Mouse (Mus musculus): Measurements from ENCODE around the gene Prss40. TPM values are rescaled to one million over a fixed set of nuclear protein-coding genes. Genes with fewer than 3 reads are reported as not detected.
A peak's percentile ranks its signal among the peaks of the same experiment; 100 is the strongest.

Prss40 gene
- not detected in 2 replicates for polyA plus RNA-seq (2015; fragmentation: Nextera tagmentation; extraction: Ambion mirVana)

DNA sequence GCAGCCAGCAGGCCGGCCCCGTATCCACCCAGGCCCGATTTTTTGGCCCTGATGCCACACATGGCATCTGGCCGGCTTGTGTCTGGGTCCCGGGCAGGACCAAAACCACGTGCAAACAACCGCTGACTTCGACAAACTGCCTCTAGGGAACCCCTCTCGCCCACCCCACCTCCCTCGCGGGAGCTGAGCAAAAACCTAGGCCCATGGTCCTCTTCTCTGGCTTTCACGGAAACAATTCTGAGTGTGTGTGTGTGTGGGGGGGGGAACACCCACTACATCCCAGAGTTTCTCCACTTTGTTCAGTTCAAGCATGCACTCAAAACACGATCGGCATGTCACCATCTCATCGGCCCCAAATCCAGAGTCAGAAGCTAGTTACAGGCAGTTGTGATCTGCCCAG lies at the start of gene Prss40:
Gene Prss40, minus strand, starts transcription at position 101 of the 400 bp plus-strand sequence.
- no peak within 1 kb of the TSS for H3K9ac ChIP-seq (replicated peaks)
- no peaks in the 10 kb centered on the region for H3K27me3 ChIP-seq (replicated peaks)
- H3K4me1 ChIP-seq: no peaks in the 10 kb centered on the region
- H3K4me3 ChIP-seq (replicated peaks): no peak within 1 kb of the TSS
- 89% methylated on average over 15 of the region's 15 CpGs for WGBS
- H3K27ac ChIP-seq (replicated peaks): no peak within 1 kb of the TSS
- no peaks in the 10 kb centered on the region for H3K36me3 ChIP-seq
- no peaks in the 10 kb centered on the region for H3K9me3 ChIP-seq (replicated peaks)
- no peak for ATAC-seq (ENCODE audit: low FRiP score)
- no peak within 1 kb of the TSS for H3K4me2 ChIP-seq

DNA sequence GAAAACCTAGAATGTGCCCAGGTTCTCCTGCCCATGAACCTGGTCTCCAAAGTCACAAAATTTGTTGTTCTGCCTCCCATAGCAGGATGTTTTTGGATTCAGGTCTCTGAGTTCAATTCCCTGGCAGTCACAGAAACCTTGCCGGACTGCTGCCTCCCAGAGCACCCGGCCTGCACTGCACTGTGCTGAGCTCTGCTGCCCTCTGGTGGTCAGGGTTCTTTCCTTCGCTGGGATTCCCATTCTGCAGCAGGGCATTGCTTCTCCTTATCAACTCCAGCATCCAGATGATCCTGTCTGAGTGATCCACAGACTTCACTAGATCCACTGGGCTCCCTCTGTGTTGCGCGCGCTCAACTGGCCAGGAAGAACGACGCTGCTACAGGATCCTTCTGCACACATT lies 41.6 kb upstream of the Prss40 start:
- Histone ChIP-seq H3K9me3 (replicated peaks) (no peaks in the 10 kb centered on the region), H3K36me3 (no peaks in the 10 kb centered on the region), H3K4me3 (replicated peaks) (no peak overlapping the region), H3K4me2 (no peak overlapping the region), H3K27me3 (replicated peaks) (no peaks in the 10 kb centered on the region), H3K9ac (replicated peaks) (no peak overlapping the region), H3K27ac (replicated peaks) (no peak overlapping the region), H3K4me1 (no peaks in the 10 kb centered on the region)
- WGBS: 15% methylated on average over 8 of the region's 8 CpGs
- peak; percentile 74; the same call in 1 of the 2 replicates for ATAC-seq (ENCODE audit: low FRiP score)

DNA sequence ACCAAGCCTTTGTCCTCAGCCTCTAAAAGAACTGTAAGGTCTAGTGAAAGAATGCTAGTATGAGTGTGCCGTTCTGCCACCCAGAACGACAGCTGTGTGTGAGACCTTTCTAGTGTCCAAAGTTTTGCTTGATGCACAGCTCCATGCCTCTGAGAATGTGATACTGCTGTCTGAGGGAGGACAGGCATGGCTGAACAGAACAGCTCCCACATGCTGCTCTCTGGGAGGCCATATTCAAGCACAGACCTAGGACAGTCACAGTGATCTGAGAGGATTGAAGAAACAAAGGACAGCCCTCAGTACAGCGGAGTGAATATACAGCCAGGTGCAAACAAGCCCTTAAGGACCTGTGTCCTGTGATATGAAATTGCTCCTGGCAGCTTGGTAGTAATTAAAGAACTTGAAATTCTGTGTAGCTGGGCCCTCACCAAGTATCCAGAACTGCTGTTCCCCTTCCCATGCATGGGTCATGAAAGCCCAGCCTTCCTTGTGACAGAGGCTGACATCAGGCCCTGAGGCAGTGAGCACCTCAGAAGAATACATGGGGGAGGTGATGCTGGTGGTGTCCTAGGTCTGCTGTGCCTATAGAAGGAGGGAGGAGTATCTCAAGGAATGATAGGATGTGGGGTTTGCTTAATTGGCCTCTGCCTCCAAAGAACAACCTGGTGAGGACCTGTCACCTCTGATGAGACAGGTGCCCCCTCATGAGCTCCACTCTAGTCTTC lies 40.7 kb upstream of the Prss40 start:
- Histone ChIP-seq H3K27me3 (replicated peaks) (no peaks in the 10 kb centered on the region), H3K4me3 (replicated peaks) (no peak overlapping the region), H3K4me2 (no peak overlapping the region), H3K4me1 (no peaks in the 10 kb centered on the region), H3K9ac (replicated peaks) (no peak overlapping the region), H3K9me3 (replicated peaks) (no peaks in the 10 kb centered on the region), H3K27ac (replicated peaks) (no peak overlapping the region), H3K36me3 (peaks cover 5% of the 10 kb centered on the region)
- no peak for ATAC-seq (ENCODE audit: low FRiP score)
- 86% methylated on average over 3 of the region's 3 CpGs for WGBS

DNA sequence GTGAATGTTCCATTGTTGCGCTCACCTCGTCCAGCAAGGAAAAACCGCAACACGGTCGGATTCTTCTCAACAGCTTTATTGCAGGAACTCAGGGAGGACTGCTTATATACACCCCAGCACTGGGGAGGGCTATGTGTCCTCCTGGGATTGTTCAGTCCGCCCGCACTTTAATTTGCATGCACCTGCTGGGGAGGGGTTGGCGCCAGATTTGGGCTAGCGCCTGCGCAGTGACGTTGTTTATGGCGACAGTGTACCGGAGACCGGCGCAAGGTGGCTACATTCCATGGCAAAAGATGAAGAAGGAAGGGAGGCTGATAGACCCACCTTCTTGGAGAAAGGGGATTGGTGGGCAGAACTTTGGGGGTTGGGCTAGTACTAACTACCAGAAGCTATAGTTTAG lies 39.3 kb upstream of the Prss40 start:
- Histone ChIP-seq H3K27ac (replicated peaks) (no peak overlapping the region), H3K27me3 (replicated peaks) (no peaks in the 10 kb centered on the region), H3K4me3 (replicated peaks) (no peak overlapping the region), H3K36me3 (peaks cover 19% of the 10 kb centered on the region), H3K9me3 (replicated peaks) (no peaks in the 10 kb centered on the region), H3K4me2 (no peak overlapping the region), H3K4me1 (no peaks in the 10 kb centered on the region), H3K9ac (replicated peaks) (no peak overlapping the region)
- ATAC-seq (ENCODE audit: low FRiP score): no peak
- 68% methylated on average over 15 of the region's 15 CpGs for WGBS

DNA sequence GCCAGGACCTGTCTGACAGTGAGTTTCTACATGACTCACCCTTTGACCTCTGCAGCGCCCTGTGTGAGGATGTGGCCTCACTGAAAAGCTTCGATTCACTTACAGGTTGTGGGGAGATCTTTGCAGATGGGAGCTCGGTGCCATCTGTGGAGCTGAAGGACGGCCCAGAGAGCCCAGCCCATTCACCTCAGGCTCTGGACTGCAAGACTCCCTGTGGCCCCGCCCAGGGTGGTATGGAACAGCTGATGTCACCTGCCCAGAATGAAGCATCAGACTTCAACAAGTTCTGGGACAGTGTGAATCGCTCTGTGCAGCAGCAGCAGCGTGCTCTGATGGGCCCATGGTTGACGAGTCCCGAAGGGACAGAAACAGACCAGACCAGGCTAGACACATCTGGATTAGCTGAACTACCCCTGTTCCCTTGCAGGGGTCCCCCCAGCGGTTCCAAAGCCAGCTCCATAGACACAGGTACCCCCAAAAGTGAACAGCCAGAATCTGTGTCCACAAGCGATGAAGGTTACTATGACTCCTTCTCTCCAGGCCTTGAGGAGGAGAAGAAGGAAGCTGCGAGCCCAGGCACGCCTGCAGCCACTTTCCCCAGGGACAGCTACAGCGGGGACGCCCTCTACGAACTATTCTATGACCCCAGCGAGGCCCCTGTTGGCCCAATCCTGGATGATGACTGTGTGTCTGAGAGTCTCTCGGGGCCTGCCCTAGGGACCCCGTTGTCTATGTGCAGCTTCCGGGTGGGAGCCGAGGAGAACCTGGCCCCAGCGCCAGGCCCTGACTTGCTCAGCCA lies 26.8 kb upstream of the Prss40 start:
- WGBS: 84% methylated on average over 22 of the region's 22 CpGs
- H3K9me3 ChIP-seq (replicated peaks): no peaks in the 10 kb centered on the region
- peaks cover 20% of the 10 kb centered on the region for H3K4me1 ChIP-seq

DNA sequence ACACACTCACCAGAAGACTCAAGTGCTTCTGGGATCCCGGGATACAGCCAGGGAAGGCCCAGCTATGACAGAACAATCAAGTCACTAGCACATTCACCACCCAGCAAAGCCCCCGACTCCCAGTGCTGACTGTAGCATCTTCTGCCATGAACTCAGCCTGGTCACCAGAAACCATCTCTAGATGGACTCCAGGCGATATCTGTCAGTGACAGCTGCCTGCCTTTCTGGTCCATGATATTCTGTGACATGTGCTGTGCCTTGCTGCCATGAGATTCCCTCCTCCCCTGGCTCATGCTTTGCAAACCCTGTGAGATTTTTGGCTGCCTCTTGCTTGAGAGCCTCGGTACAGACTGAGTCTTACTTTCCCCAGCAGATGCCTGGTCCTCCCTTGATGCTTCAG lies 24.0 kb upstream of the Prss40 start:
- no peak overlapping the region for H3K27ac ChIP-seq (replicated peaks)
- no peak overlapping the region for H3K4me2 ChIP-seq
- peaks cover 35% of the 10 kb centered on the region for H3K4me1 ChIP-seq
- peaks cover 38% of the 10 kb centered on the region for H3K36me3 ChIP-seq
- 87% methylated on average over 4 of the region's 4 CpGs for WGBS
- no peak overlapping the region for H3K4me3 ChIP-seq (replicated peaks)
- no peak overlapping the region for H3K9ac ChIP-seq (replicated peaks)
- no peaks in the 10 kb centered on the region for H3K9me3 ChIP-seq (replicated peaks)
- no peak for ATAC-seq (ENCODE audit: low FRiP score)
- no peaks in the 10 kb centered on the region; the same call in 1 of the 2 replicates for H3K27me3 ChIP-seq (replicated peaks)

More for the DNA sequence above, 26.8 kb upstream of the Prss40 start:
- Histone ChIP-seq H3K9ac (replicated peaks) (no peak overlapping the region), H3K27ac (replicated peaks) (no peak overlapping the region), H3K4me2 (no peak overlapping the region), H3K36me3 (peaks cover 63% of the 10 kb centered on the region), H3K4me3 (replicated peaks) (no peak overlapping the region), H3K27me3 (replicated peaks) (no peaks in the 10 kb centered on the region)
- ATAC-seq (ENCODE audit: low FRiP score): no peak

DNA sequence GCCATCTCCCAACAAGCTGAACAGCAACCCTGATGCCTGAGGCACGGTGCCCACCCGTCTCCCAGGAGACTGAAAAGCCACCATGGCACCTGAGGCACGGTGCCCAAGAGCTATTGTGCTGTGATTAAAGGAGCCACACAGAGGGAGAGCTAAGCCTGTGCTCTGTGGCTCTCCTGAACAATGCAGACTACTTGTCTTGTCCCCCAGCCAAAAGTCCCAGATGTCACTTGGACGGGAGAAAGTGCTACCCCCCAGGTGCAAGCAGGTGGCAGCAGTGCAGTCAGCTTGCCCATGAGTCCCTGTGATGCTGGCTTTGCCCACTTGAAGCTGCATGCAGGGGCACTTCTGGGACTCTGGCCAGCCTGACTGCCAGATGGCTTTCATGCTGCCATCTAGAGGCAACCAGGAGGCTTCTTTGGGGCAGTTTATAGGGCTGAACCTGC lies 23.1 kb upstream of the Prss40 start:
- WGBS: 20% methylated on average over 4 of the region's 4 CpGs
- Histone ChIP-seq H3K4me2 (no peak overlapping the region), H3K27ac (replicated peaks) (no peak overlapping the region), H3K4me1 (peaks cover 42% of the 10 kb centered on the region), H3K9me3 (replicated peaks) (no peaks in the 10 kb centered on the region), H3K36me3 (peaks cover 29% of the 10 kb centered on the region), H3K27me3 (replicated peaks) (no peaks in the 10 kb centered on the region; the same call in 1 of the 2 replicates), H3K4me3 (replicated peaks) (no peak overlapping the region), H3K9ac (replicated peaks) (no peak overlapping the region)
- ATAC-seq (ENCODE audit: low FRiP score): peak; percentile 15; the same call in 1 of the 2 replicates

DNA sequence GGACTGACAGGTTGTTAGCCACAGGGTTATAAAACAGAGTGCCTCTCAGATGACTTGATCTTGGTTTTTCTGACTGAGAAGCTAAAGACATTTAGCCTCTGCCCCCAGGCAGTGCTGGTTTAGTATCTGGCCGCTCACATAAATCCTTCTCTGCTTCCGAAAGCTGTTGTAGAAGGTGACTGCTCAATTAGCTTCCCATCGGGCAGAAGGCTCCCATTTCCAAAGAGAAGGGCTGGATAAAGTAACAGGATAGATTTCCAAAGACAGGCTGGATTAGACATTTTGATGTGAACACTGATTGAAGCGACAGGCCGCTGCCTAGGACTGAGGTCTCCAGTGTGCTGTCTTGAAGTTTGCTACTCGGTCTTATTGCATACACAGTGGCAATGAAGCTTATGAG lies 21.5 kb upstream of the Prss40 start:
- Histone ChIP-seq H3K4me2 (peak overlapping the region; percentile 28; the same call in 1 of the 2 replicates), H3K9me3 (replicated peaks) (no peaks in the 10 kb centered on the region), H3K27me3 (replicated peaks) (peaks cover 3% of the 10 kb centered on the region; the same call in 1 of the 2 replicates), H3K36me3 (peaks cover 13% of the 10 kb centered on the region), H3K4me1 (peaks cover 47% of the 10 kb centered on the region), H3K4me3 (replicated peaks) (no peak overlapping the region), H3K27ac (replicated peaks) (no peak overlapping the region), H3K9ac (replicated peaks) (no peak overlapping the region)
- ATAC-seq (ENCODE audit: low FRiP score): no peak
- WGBS: 63% methylated on average over 6 of the region's 6 CpGs

DNA sequence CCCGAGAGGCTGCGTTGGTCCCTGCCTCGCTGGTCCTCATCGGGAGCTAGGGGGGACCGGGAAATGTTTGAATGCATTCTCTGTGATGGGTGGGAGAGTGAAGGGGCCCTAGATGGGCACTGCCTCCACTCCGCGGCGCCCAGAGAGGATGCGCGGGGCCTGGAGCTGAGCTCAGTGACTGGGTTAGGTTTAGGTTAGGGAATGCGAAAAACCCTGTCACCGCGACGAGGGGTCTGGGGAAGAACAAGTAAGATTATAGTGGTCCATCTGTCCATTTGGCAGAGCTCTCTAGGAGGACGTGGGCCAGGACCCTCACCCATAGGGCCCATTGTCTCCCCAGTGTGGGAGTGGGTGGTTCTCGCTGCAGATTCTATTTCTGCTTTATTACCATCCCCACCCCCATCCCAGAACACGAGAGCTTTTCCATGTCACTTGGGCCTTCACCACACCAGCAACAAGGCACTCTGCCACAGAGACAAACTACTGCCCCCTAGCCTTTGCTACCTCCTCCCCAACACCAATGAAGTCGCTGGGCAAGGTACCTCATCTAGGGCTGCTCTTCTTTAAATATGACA lies 19.1 kb upstream of the Prss40 start:
- Histone ChIP-seq H3K4me3 (replicated peaks) (peak overlapping the region; percentile 64), H3K4me1 (peaks cover 47% of the 10 kb centered on the region), H3K9ac (replicated peaks) (peak overlapping the region; percentile 80), H3K4me2 (peak overlapping the region; percentile 82), H3K27ac (replicated peaks) (peak overlapping the region; percentile 91), H3K9me3 (replicated peaks) (no peaks in the 10 kb centered on the region), H3K36me3 (no peaks in the 10 kb centered on the region), H3K27me3 (replicated peaks) (peaks cover 7% of the 10 kb centered on the region; the same call in 1 of the 2 replicates)
- peak; percentile 76 for ATAC-seq (ENCODE audit: low FRiP score)
- WGBS: under 1% methylated on average over 18 of the region's 18 CpGs

DNA sequence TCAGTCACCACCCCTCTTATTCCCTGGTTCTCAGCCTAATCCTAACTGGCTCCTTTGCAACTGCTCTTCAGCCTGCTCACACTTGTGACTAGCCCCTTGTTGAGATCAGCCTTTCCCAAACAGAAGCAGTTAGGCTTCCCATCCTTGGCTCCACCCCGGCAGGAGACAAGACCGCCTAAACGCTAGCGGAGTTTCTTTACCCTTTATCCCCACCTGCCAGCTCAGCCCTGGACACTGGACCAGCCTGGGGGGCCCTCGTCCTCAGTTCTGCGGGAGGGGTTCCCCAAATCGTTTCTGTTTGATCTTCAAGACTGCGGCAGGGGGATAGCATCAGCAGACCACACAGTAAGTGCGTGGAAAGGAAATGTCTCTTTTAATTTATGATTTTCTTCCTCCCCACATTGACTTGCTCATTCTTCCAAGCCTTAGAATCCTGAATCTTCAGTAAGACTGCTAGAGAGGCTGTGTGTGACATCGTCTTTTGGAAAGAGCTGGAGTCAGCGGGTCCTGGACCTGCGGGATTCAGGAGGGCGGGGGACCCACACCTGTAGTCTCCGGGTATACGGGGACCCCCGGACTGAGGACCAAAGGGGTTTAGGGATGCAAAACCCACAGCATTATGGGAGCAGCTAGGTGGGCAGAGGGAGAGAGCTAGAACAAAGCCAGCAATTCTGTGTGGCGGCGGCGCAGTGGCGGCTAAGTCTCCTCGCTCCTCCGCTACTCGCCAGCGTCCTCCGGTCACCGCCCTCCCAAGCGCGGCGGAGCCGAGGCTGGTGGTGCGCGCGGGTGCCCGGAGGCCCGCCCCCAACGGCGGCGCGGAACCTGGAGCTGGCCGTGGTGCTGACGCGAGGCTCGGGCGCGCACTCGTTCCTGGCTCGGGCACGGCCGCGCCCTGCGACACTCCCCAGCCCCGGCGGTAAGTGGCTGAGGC lies 18.4 kb upstream of the Prss40 start, which contains the start of gene Amer3:
Gene Amer3, plus strand, starts transcription at position 807 of the 931 bp plus-strand sequence.
- peak; percentile 94 for ATAC-seq (ENCODE audit: low FRiP score)
- H3K36me3 ChIP-seq: no peaks in the 10 kb centered on the region
- H3K4me1 ChIP-seq: peaks cover 40% of the 10 kb centered on the region
- peak within 1 kb of the TSS; percentile 64 for H3K4me3 ChIP-seq (replicated peaks)
- H3K4me2 ChIP-seq: peak within 1 kb of the TSS; percentile 82
- peak within 1 kb of the TSS; percentile 80 for H3K9ac ChIP-seq (replicated peaks)
- H3K9me3 ChIP-seq (replicated peaks): no peaks in the 10 kb centered on the region
- peak within 1 kb of the TSS; percentile 91 for H3K27ac ChIP-seq (replicated peaks)
- under 1% methylated on average over 53 of the region's 53 CpGs for WGBS
- H3K27me3 ChIP-seq (replicated peaks): peaks cover 7% of the 10 kb centered on the region; the same call in 1 of the 2 replicates

DNA sequence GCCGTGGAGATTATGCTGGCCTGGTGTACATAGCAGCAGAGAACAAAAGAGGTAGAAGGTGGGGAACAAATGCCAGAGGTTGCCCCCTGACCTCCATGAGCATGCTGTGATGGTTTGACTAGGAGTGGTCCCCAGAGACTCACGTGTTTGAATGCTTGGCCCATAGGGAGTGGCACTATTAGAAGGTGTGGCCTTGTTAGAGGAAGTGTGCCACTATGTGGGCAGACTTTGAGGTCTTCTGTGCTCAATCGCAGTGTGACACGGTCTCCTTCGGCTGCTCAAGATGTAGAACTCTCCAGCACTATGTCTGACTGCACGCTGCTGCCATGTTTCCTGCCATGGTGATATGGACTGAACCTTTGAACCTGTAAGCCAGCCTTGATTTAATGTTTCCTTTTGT lies 12.5 kb upstream of the Prss40 start:
- Histone ChIP-seq H3K36me3 (no peaks in the 10 kb centered on the region), H3K27ac (replicated peaks) (no peak overlapping the region), H3K9ac (replicated peaks) (no peak overlapping the region), H3K27me3 (replicated peaks) (peaks cover 7% of the 10 kb centered on the region; the same call in 1 of the 2 replicates), H3K4me2 (no peak overlapping the region), H3K4me3 (replicated peaks) (no peak overlapping the region), H3K9me3 (replicated peaks) (no peaks in the 10 kb centered on the region), H3K4me1 (no peaks in the 10 kb centered on the region)
- 90% methylated on average over 6 of the region's 6 CpGs for WGBS
- no peak for ATAC-seq (ENCODE audit: low FRiP score)
